Mouse (Mus musculus) liver, adult 10 weeks (tissue): ENCODE data around the gene Kcnj1. TPM values are rescaled to one million over a fixed set of nuclear protein-coding genes. Genes with fewer than 3 reads are reported as not detected.

Experiments
- polyA plus RNA-seq: library from polyadenylated mRNA; stranded (reverse); fragments of 350-450 nt; fragmentation: Illumina TruSeq; extraction: RNeasy Lipid Tissue Mini Kit (QIAGEN cat#74804); gene quantifications from one replicate; pipeline ENCODE4 v1.2.3, GENCODE M21; 2014; ENCODE audit warnings: low read depth, low replicate concordance

Kcnj1 gene
- polyA plus RNA-seq, result not detected

DNA sequence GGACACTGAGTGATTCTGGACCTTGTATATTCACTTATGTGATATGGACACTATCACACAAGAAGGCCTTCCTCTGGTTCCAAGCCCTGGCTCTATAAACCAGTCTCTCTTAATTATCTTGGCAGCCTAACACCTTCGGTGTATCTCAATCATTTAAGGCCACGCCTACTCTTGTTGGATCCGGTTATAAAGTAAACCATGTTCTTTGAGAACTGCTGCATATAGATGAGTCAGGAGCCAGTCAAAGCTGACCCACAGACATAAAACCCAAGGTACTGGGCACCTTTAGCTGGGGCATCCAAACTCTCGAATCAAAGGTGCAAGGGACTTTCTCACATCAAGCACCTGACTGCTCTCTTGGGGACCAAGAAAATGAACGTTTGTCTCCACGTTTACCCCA lies at the start of gene Kcnj1:
TSS of gene Kcnj1 (plus strand) at position 292 of the 400 bp plus-strand sequence.

DNA sequence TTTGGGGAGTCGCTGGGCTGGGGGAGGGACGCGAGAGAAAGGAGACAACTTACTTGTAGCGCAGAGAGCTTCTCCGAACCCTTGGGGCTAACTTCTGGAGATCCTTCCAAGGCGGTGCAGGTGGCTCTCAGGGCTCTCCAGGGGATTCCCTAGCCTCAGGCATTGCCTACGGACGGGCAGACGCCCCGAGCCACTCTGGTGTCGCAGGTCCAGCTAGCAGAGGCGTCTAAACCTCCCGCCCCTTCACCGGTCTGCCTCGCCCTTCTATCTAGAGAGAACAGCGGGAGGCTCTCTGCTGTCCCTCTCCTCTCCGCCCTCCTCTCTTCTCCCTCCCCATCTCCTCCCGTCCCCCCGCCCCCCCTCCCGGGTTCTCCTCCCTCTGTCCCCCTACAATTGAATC lies 28.2 kb upstream of the Kcnj1 start, which contains the start of gene Kcnj5:
TSS of gene Kcnj5 (minus strand) at position 300 of the 400 bp plus-strand sequence.

Other genes starting within 250 kb of the Kcnj1 start
- gene Kcnj5, start 28.1 kb upstream of the Kcnj1 start, polyA plus RNA-seq, result 0.08 TPM
- 2.4 TPM for gene Fli1, start 170.4 kb downstream of the Kcnj1 start, polyA plus RNA-seq